Mouse (Mus musculus): ENCODE measurements around the gene Golph3. TPM values are rescaled to one million over a fixed set of nuclear protein-coding genes. Genes with fewer than 3 reads are reported as not detected.
A peak's percentile ranks its signal among the peaks of the same experiment; 100 is the strongest.

The Golph3 gene
- total and polyA plus RNA-seq, 3 experiments = 81.1 to 149 (median 99.2) TPM

GRCm38 (mm10) chr15:12317290-12317689 is 4.0 kb upstream of the Golph3 start (continued):
- TF ChIP-seq CTCF (IDR thresholded peaks at IDR 0.05 in 2 of 3, conservative IDR thresholded peaks at IDR 0.05 in 1 of 3; ENCODE audit: control insufficient read depth in 1 of 3, insufficient read depth in 1 of 3, low read depth in 2 of 3, low read length in 3 of 3, poor library complexity in 1 of 3, severe bottlenecking in 1 of 3) (no peak), POLR2A (IDR thresholded peaks at IDR 0.05; ENCODE audit: control insufficient read depth in 1 of 2, insufficient read depth in 1 of 2, low read depth in 1 of 2, low read length in 2 of 2, poor library complexity in 1 of 2) (peak in 1 of 2 experiments; percentile 67; a peak in 2 of 4 replicates), MYB (IDR thresholded peaks at IDR 0.05; ENCODE audit: low read depth, low read length) (peak; percentile 87), SIN3A (IDR thresholded peaks at IDR 0.05; ENCODE audit: low read length) (peak; percentile 89), NELFE (IDR thresholded peaks at IDR 0.05; ENCODE audit: low read depth, low read length) (peak; percentile 17; the same call in 1 of the 2 replicates), MEF2A (IDR thresholded peaks at IDR 0.05; ENCODE audit: extremely low read depth, insufficient replicate concordance, low read depth, low read length, poor library complexity, severe bottlenecking) (peak; percentile 96), CHD2 (IDR thresholded peaks at IDR 0.05; ENCODE audit: low read length) (no peak), MAX (IDR thresholded peaks at IDR 0.05; ENCODE audit: low read length) (no peak; the same call in 1 of the 2 replicates), TCF12 (IDR thresholded peaks at IDR 0.05; ENCODE audit: low read depth, low read length) (peak; percentile 96), RCOR1 (IDR thresholded peaks at IDR 0.05; ENCODE audit: low read depth, low read length) (peak; percentile 96), TAL1 (IDR thresholded peaks at IDR 0.05; ENCODE audit: low read length) (peak; percentile 82), RAD21 (IDR thresholded peaks at IDR 0.05; ENCODE audit: low read depth, low read length) (no peak), KAT2A (conservative IDR thresholded peaks at IDR 0.05; ENCODE audit: low read depth, low read length) (no peak), UBTF (IDR thresholded peaks at IDR 0.05; ENCODE audit: borderline replicate concordance, insufficient read depth, low read depth, low read length) (0 out of 2 replicates have a peak, but pooled peaks have one; percentile 11), ELF1 (IDR thresholded peaks at IDR 0.05; ENCODE audit: low read depth, low read length) (peak; percentile 59; the same call in 1 of the 2 replicates), NRF1 (IDR thresholded peaks at IDR 0.05; ENCODE audit: insufficient read depth, low read depth, low read length, poor library complexity, severe bottlenecking) (no peak), MAZ (IDR thresholded peaks at IDR 0.05; ENCODE audit: low read depth, low read length) (0 out of 2 replicates have a peak, but pooled peaks have one; percentile 50), ZKSCAN1 (IDR thresholded peaks at IDR 0.05; ENCODE audit: low read depth, low read length) (no peak), ZC3H11A (IDR thresholded peaks at IDR 0.05; ENCODE audit: low read depth, low read length) (no peak), CHD1 (IDR thresholded peaks at IDR 0.05; ENCODE audit: low read depth, low read length) (no peak), JUND (IDR thresholded peaks at IDR 0.05; ENCODE audit: low read depth, low read length) (no peak), EP300 (IDR thresholded peaks at IDR 0.05; ENCODE audit: low read depth in 1 of 2, low read length in 2 of 2) (peak; percentile 92 to 96)

- no peak for DNase-seq (ENCODE audit: low read depth, low spot score)
- H3K9me3 ChIP-seq (replicated peaks; ENCODE audit: insufficient read depth, low read length) = no peaks in the 10 kb centered on the region
Measured at GRCm38 (mm10) chr15:12318451-12318850, 2.8 kb upstream of the Golph3 start.

More at GRCm38 (mm10) chr15:12318451-12318850, 2.8 kb upstream of the Golph3 start:
- Histone ChIP-seq H3K36me3 (ENCODE audit: control insufficient read depth in 1 of 2, insufficient read depth in 2 of 2, low read length in 2 of 2) (peaks cover 3 to 33% of the 10 kb centered on the region in 2 experiments; a peak in 3 of 4 replicates), H3K4me3 (ENCODE audit: control insufficient read depth in 1 of 2, insufficient read depth in 1 of 2, low read depth in 2 of 2, low read length in 2 of 2) (no peak overlapping the region), H3K79me2 (ENCODE audit: control insufficient read depth, insufficient read depth, low read length, poor library complexity) (peaks cover 24% of the 10 kb centered on the region), H3K9ac (ENCODE audit: control insufficient read depth, low read depth, low read length, poor library complexity, severe bottlenecking) (no peak overlapping the region), H3K4me1 (ENCODE audit: control insufficient read depth in 1 of 2, insufficient read depth in 2 of 2, low read length in 2 of 2) (peaks cover 17 to 28% of the 10 kb centered on the region in 2 experiments), H3K27me3 (ENCODE audit: control insufficient read depth in 1 of 2, insufficient read depth in 2 of 2, low read length in 2 of 2) (no peaks in the 10 kb centered on the region), H3K27ac (ENCODE audit: control insufficient read depth, low read depth, low read length) (no peak overlapping the region)
- TF ChIP-seq CHD1 (IDR thresholded peaks at IDR 0.05; ENCODE audit: low read depth, low read length) (no peak), SMC3 (IDR thresholded peaks at IDR 0.05; ENCODE audit: low read depth, low read length) (no peak), CTCF (IDR thresholded peaks at IDR 0.05 in 2 of 3, conservative IDR thresholded peaks at IDR 0.05 in 1 of 3; ENCODE audit: control insufficient read depth in 1 of 3, insufficient read depth in 1 of 3, low read depth in 2 of 3, low read length in 3 of 3, poor library complexity in 1 of 3, severe bottlenecking in 1 of 3) (no peak), GATA1 (IDR thresholded peaks at IDR 0.05; ENCODE audit: low read depth, low read length) (no peak), SIN3A (IDR thresholded peaks at IDR 0.05; ENCODE audit: low read length) (no peak), ZC3H11A (IDR thresholded peaks at IDR 0.05; ENCODE audit: low read depth, low read length) (no peak), JUND (IDR thresholded peaks at IDR 0.05; ENCODE audit: low read depth, low read length) (no peak), MYB (IDR thresholded peaks at IDR 0.05; ENCODE audit: low read depth, low read length) (no peak)

All from MEL (cell line).